Mouse (Mus musculus): ENCODE data around the gene Rrp9. TPM values are rescaled to one million over a fixed set of nuclear protein-coding genes. Genes with fewer than 3 reads are reported as not detected.

Rrp9 gene
- total and polyA plus RNA-seq, 3 experiments, result 120 to 326 (median 130) TPM

- peaks cover 0 to 39% of the 10 kb centered on the region in 2 experiments; a peak in 3 of 4 replicates for H3K4me1 ChIP-seq (ENCODE audit: control insufficient read depth in 1 of 2, insufficient read depth in 2 of 2)
- H3K27ac ChIP-seq (ENCODE audit: insufficient read depth, low read depth), result no peak overlapping the region
- no peaks in the 10 kb centered on the region for H3K27me3 ChIP-seq (replicated peaks)
- no peak overlapping the region for H3K4me3 ChIP-seq (replicated peaks in 1 of 3; ENCODE audit: low read depth in 2 of 3, low read length in 2 of 3, poor library complexity in 1 of 3)
- H3K9me3 ChIP-seq (replicated peaks; ENCODE audit: low read length), result no peaks in the 10 kb centered on the region
- H3K36me3 ChIP-seq (replicated peaks in 1 of 2; ENCODE audit: control insufficient read depth in 1 of 2, insufficient read depth in 1 of 2, low read length in 1 of 2), result peaks cover 2 to 39% of the 10 kb centered on the region in 2 experiments
- H3K4me2 ChIP-seq (ENCODE audit: insufficient read depth, low read depth, poor library complexity, severe bottlenecking), result no peak overlapping the region
- no peak overlapping the region for H3K9ac ChIP-seq (ENCODE audit: insufficient read depth, low read depth)
- peaks cover 11% of the 10 kb centered on the region for H3K79me2 ChIP-seq (replicated peaks; ENCODE audit: control insufficient read depth, extremely low read depth, insufficient read depth, poor library complexity, severe bottlenecking)
- DNase-seq (ENCODE audit: extremely low read depth), result no peak
- in situ Hi-C loops (cut with MboI; ENCODE audit: low pct_ligation_motif_present, low pct_unique_long_range_greater_than_20kb, low sequenced_read_pairs) (no loop called here), dilution Hi-C loops (cut with MboI; ENCODE audit: extremely low pct_ligation_motif_present, extremely low pct_unique_long_range_greater_than_20kb, low sequenced_read_pairs) (no loop called here)
- TF ChIP-seq IRF4 (IDR thresholded peaks at IDR 0.05; ENCODE audit: low read depth, low read length) (no peak), ZC3H11A (IDR thresholded peaks at IDR 0.05; ENCODE audit: low read depth, low read length) (no peak), MXI1 (IDR thresholded peaks at IDR 0.05; ENCODE audit: low read depth, low read length) (no peak), RCOR1 (conservative IDR thresholded peaks at IDR 0.05; ENCODE audit: low read depth, low read length) (no peak), BHLHE40 (IDR thresholded peaks at IDR 0.05; ENCODE audit: low read depth, low read length) (no peak), ZMIZ1 (IDR thresholded peaks at IDR 0.05; ENCODE audit: low read depth, low read length) (no peak), CTCF (conservative IDR thresholded peaks at IDR 0.05 in 1 of 2, IDR thresholded peaks at IDR 0.05 in 1 of 2; ENCODE audit: low read depth in 2 of 2, low read length in 2 of 2) (no peak), NELFE (IDR thresholded peaks at IDR 0.05; ENCODE audit: low read depth, low read length) (no peak), CHD2 (IDR thresholded peaks at IDR 0.05; ENCODE audit: low read length) (no peak), ZKSCAN1 (IDR thresholded peaks at IDR 0.05; ENCODE audit: borderline replicate concordance, low read depth, low read length) (no peak)
These were observed 2.5 kb upstream of the Rrp9 start for GRCm38 (mm10) chr9:106473081-106473752.

DNA sequence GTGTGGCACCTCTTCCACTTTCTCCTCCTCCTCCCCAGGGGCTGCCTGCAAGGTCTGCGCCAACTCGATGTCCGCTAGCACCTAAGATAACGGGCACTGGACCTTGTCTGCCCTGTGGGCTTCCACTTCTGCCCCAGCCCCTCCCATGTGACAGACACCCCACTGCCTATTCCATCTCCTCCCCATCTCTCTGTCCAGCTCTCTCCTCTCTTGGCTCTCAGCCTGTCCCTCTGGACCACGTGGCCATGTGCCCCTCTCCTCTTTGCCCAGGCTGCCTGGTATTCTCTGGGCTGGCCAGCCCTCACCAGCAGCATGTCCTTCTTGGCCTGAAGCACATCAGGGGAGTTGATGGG, 2.0 kb upstream of the Rrp9 start:
- H3K27me3 ChIP-seq (replicated peaks), result no peaks in the 10 kb centered on the region
- H3K9ac ChIP-seq (ENCODE audit: insufficient read depth, low read depth), result no peak overlapping the region
- H3K4me2 ChIP-seq (ENCODE audit: insufficient read depth, low read depth, poor library complexity, severe bottlenecking), result no peak overlapping the region
- H3K27ac ChIP-seq (ENCODE audit: insufficient read depth, low read depth), result no peak overlapping the region
- H3K9me3 ChIP-seq (replicated peaks; ENCODE audit: low read length), result no peaks in the 10 kb centered on the region
- TF ChIP-seq SMC3 (IDR thresholded peaks at IDR 0.05; ENCODE audit: low read depth, low read length), result no peak
- no peak for TF ChIP-seq NRF1 (IDR thresholded peaks at IDR 0.05; ENCODE audit: low read depth, low read length)
- no peak for TF ChIP-seq TBP (conservative IDR thresholded peaks at IDR 0.05; ENCODE audit: low read depth, low read length)
- TF ChIP-seq CTCF (conservative IDR thresholded peaks at IDR 0.05 in 1 of 2, IDR thresholded peaks at IDR 0.05 in 1 of 2; ENCODE audit: low read depth in 2 of 2, low read length in 2 of 2), result no peak
- no peak for TF ChIP-seq MAZ (IDR thresholded peaks at IDR 0.05; ENCODE audit: low read depth, low read length)
- no peak for TF ChIP-seq RAD21 (IDR thresholded peaks at IDR 0.05; ENCODE audit: low read depth, low read length)
- TF ChIP-seq TCF12 (IDR thresholded peaks at IDR 0.05; ENCODE audit: low read depth, low read length), result no peak
- no peak for TF ChIP-seq CHD1 (IDR thresholded peaks at IDR 0.05; ENCODE audit: low read depth, low read length)
- TF ChIP-seq MAFK (IDR thresholded peaks at IDR 0.05; ENCODE audit: insufficient replicate concordance, low read length), result no peak
- TF ChIP-seq RCOR1 (conservative IDR thresholded peaks at IDR 0.05; ENCODE audit: low read depth, low read length), result no peak
- no peak for TF ChIP-seq MYC (IDR thresholded peaks at IDR 0.05; ENCODE audit: low read depth, low read length)
- no peak for TF ChIP-seq CHD2 (IDR thresholded peaks at IDR 0.05; ENCODE audit: low read length)
- TF ChIP-seq POLR2AphosphoS2 (IDR thresholded peaks at IDR 0.05; ENCODE audit: low read depth, low read length), result no peak
- no peak for TF ChIP-seq BHLHE40 (IDR thresholded peaks at IDR 0.05; ENCODE audit: low read depth, low read length)
- no peak for TF ChIP-seq POLR2A (IDR thresholded peaks at IDR 0.05; ENCODE audit: low read depth, low read length)
- no peak for TF ChIP-seq USF2 (conservative IDR thresholded peaks at IDR 0.05; ENCODE audit: low read depth, low read length)
- TF ChIP-seq ELF1 (IDR thresholded peaks at IDR 0.05; ENCODE audit: low read depth, low read length), result no peak
- TF ChIP-seq SIN3A (IDR thresholded peaks at IDR 0.05; ENCODE audit: low read length), result no peak
- no peak for TF ChIP-seq MAX (IDR thresholded peaks at IDR 0.05; ENCODE audit: low read length)
- peaks cover 2 to 40% of the 10 kb centered on the region in 2 experiments for H3K36me3 ChIP-seq (replicated peaks in 1 of 2; ENCODE audit: control insufficient read depth in 1 of 2, insufficient read depth in 1 of 2, low read length in 1 of 2)
- H3K79me2 ChIP-seq (replicated peaks; ENCODE audit: control insufficient read depth, extremely low read depth, insufficient read depth, poor library complexity, severe bottlenecking), result peaks cover 16% of the 10 kb centered on the region
- no peak overlapping the region for H3K4me3 ChIP-seq (replicated peaks in 1 of 3; ENCODE audit: low read depth in 2 of 3, low read length in 2 of 3, poor library complexity in 1 of 3)
- in situ Hi-C loops (cut with MboI; ENCODE audit: low pct_ligation_motif_present, low pct_unique_long_range_greater_than_20kb, low sequenced_read_pairs) (no loop called here), dilution Hi-C loops (cut with MboI; ENCODE audit: extremely low pct_ligation_motif_present, extremely low pct_unique_long_range_greater_than_20kb, low sequenced_read_pairs) (no loop called here)
- peaks cover 0 to 43% of the 10 kb centered on the region in 2 experiments; a peak in 3 of 4 replicates for H3K4me1 ChIP-seq (ENCODE audit: control insufficient read depth in 1 of 2, insufficient read depth in 2 of 2)
- no peak for DNase-seq (ENCODE audit: extremely low read depth)

Data from CH12.LX (cell line).